Mouse (Mus musculus): ENCODE measurements around the gene Ccnf. TPM values are rescaled to one million over a fixed set of nuclear protein-coding genes. Genes with fewer than 3 reads are reported as not detected.

Gene Ccnf
- polyA plus RNA-seq, 1 experiment from 2014 or later, result 29.6 TPM

- Histone ChIP-seq H3K4me3 (ENCODE audit: low read depth, low read length) (peak overlapping the region; percentile 86; the same call in 1 of the 2 replicates), H3K9ac (replicated peaks) (peak overlapping the region; percentile 89), H3K36me3 (replicated peaks; ENCODE audit: insufficient read depth, low read length) (peaks cover 10% of the 10 kb centered on the region), H3K4me2 (ENCODE audit: low read depth, low read length) (peak overlapping the region; percentile 99), H3K4me1 (ENCODE audit: insufficient read depth) (peaks cover 93% of the 10 kb centered on the region), H3K27ac (ENCODE audit: low read depth) (peak overlapping the region; percentile 94), H3K27me3 (ENCODE audit: insufficient read depth, low read length) (peaks cover 15% of the 10 kb centered on the region), H3K9me3 (ENCODE audit: low read length) (no peaks in the 10 kb centered on the region)
- no peak for TF ChIP-seq CTCF (IDR thresholded peaks at IDR 0.05; ENCODE audit: low read depth)
- peak; percentile 60; the same call in 1 of the 2 replicates for TF ChIP-seq EP300 (IDR thresholded peaks at IDR 0.05; ENCODE audit: low read depth)
- WGBS (ENCODE audit: insufficient replicate concordance), result 43% methylated on average over 4 of the region's 4 CpGs
- DNase-seq (peak; percentile 76), ATAC-seq (peak; percentile 64)
These were observed 48.2 kb downstream of the Ccnf start for GRCm38 (mm10) chr17:24203068-24203467.

- ATAC-seq, result no peak
- Histone ChIP-seq H3K4me3 (ENCODE audit: low read depth, low read length) (no peak overlapping the region), H3K36me3 (replicated peaks; ENCODE audit: insufficient read depth, low read length) (peaks cover 17% of the 10 kb centered on the region), H3K9ac (replicated peaks) (no peak overlapping the region), H3K27ac (ENCODE audit: low read depth) (no peak overlapping the region), H3K4me1 (ENCODE audit: insufficient read depth) (peaks cover 90% of the 10 kb centered on the region), H3K4me2 (ENCODE audit: low read depth, low read length) (no peak overlapping the region), H3K9me3 (ENCODE audit: low read length) (no peaks in the 10 kb centered on the region), H3K27me3 (ENCODE audit: insufficient read depth, low read length) (no peaks in the 10 kb centered on the region)
- DNase-seq, result no peak
- WGBS (ENCODE audit: insufficient replicate concordance), result 76% methylated on average over 4 of the region's 4 CpGs
- TF ChIP-seq CTCF (IDR thresholded peaks at IDR 0.05; ENCODE audit: low read depth) (no peak), EP300 (IDR thresholded peaks at IDR 0.05; ENCODE audit: low read depth) (no peak)
These were observed 50.2 kb downstream of the Ccnf start for GRCm38 (mm10) chr17:24201092-24201491.

GRCm38 (mm10) chr17:24199741-24200140, 51.5 kb downstream of the Ccnf start:
- DNase-seq, result no peak
- no peak for ATAC-seq
- Histone ChIP-seq H3K27me3 (ENCODE audit: insufficient read depth, low read length) (no peaks in the 10 kb centered on the region), H3K27ac (ENCODE audit: low read depth) (peak overlapping the region; percentile 37), H3K4me3 (ENCODE audit: low read depth, low read length) (no peak overlapping the region), H3K4me1 (ENCODE audit: insufficient read depth) (peaks cover 85% of the 10 kb centered on the region), H3K4me2 (ENCODE audit: low read depth, low read length) (peak overlapping the region; percentile 57), H3K9me3 (ENCODE audit: low read length) (no peaks in the 10 kb centered on the region), H3K9ac (replicated peaks) (peak overlapping the region; percentile 9; the same call in 1 of the 2 replicates), H3K36me3 (replicated peaks; ENCODE audit: insufficient read depth, low read length) (peaks cover 17% of the 10 kb centered on the region)
- 56% methylated on average over 4 of the region's 4 CpGs for WGBS (ENCODE audit: insufficient replicate concordance)
- TF ChIP-seq CTCF (IDR thresholded peaks at IDR 0.05; ENCODE audit: low read depth) (no peak), EP300 (IDR thresholded peaks at IDR 0.05; ENCODE audit: low read depth) (no peak)

- TF ChIP-seq CTCF (IDR thresholded peaks at IDR 0.05; ENCODE audit: low read depth) (no peak), EP300 (IDR thresholded peaks at IDR 0.05; ENCODE audit: low read depth) (peak; percentile 55; the same call in 1 of the 2 replicates)
- H3K4me2 ChIP-seq (ENCODE audit: low read depth, low read length), result peak overlapping the region; percentile 57
- ATAC-seq (no peak; the same call in 1 of the 2 replicates), DNase-seq (no peak)
- H3K36me3 ChIP-seq (replicated peaks; ENCODE audit: insufficient read depth, low read length), result peaks cover 19% of the 10 kb centered on the region
- no peaks in the 10 kb centered on the region for H3K27me3 ChIP-seq (ENCODE audit: insufficient read depth, low read length)
- no peaks in the 10 kb centered on the region for H3K9me3 ChIP-seq (ENCODE audit: low read length)
- peak overlapping the region; percentile 34; the same call in 1 of the 2 replicates for H3K9ac ChIP-seq (replicated peaks)
- H3K4me1 ChIP-seq (ENCODE audit: insufficient read depth), result peaks cover 84% of the 10 kb centered on the region
- H3K4me3 ChIP-seq (ENCODE audit: low read depth, low read length), result no peak overlapping the region
- H3K27ac ChIP-seq (ENCODE audit: low read depth), result peak overlapping the region; percentile 37
- 57% methylated on average over 4 of the region's 4 CpGs for WGBS (ENCODE audit: insufficient replicate concordance)
These were observed 52.0 kb downstream of the Ccnf start for GRCm38 (mm10) chr17:24199252-24199651.

GRCm38 (mm10) chr17:24197032-24197824, 54.1 kb downstream of the Ccnf start:
- H3K36me3 ChIP-seq (replicated peaks; ENCODE audit: insufficient read depth, low read length), result peaks cover 25% of the 10 kb centered on the region
- ATAC-seq, result peak; percentile 47
- 60% methylated on average over 15 of the region's 15 CpGs for WGBS (ENCODE audit: insufficient replicate concordance)
- TF ChIP-seq EP300 (IDR thresholded peaks at IDR 0.05; ENCODE audit: low read depth) (no peak), CTCF (IDR thresholded peaks at IDR 0.05; ENCODE audit: low read depth) (no peak)
- no peak overlapping the region for H3K4me3 ChIP-seq (ENCODE audit: low read depth, low read length)
- DNase-seq, result no peak
- H3K9me3 ChIP-seq (ENCODE audit: low read length), result no peaks in the 10 kb centered on the region
- H3K27ac ChIP-seq (ENCODE audit: low read depth), result no peak overlapping the region
- H3K4me2 ChIP-seq (ENCODE audit: low read depth, low read length), result 0 out of 2 replicates have a peak overlapping the region, but pooled peaks have one; percentile 11
- H3K9ac ChIP-seq (replicated peaks), result no peak overlapping the region
- H3K27me3 ChIP-seq (ENCODE audit: insufficient read depth, low read length), result no peaks in the 10 kb centered on the region
- peaks cover 82% of the 10 kb centered on the region for H3K4me1 ChIP-seq (ENCODE audit: insufficient read depth)

GRCm38 (mm10) chr17:24195349-24195748, 55.9 kb downstream of the Ccnf start:
- no peaks in the 10 kb centered on the region for H3K27me3 ChIP-seq (ENCODE audit: insufficient read depth, low read length)
- WGBS (ENCODE audit: insufficient replicate concordance), result 59% methylated on average over 2 of the region's 2 CpGs
- no peaks in the 10 kb centered on the region for H3K9me3 ChIP-seq (ENCODE audit: low read length)
- H3K36me3 ChIP-seq (replicated peaks; ENCODE audit: insufficient read depth, low read length), result peaks cover 21% of the 10 kb centered on the region
- no peak for ATAC-seq
- no peak overlapping the region for H3K27ac ChIP-seq (ENCODE audit: low read depth)
- no peak overlapping the region for H3K4me2 ChIP-seq (ENCODE audit: low read depth, low read length)
- no peak overlapping the region for H3K4me3 ChIP-seq (ENCODE audit: low read depth, low read length)
- no peak for TF ChIP-seq EP300 (IDR thresholded peaks at IDR 0.05; ENCODE audit: low read depth)
- TF ChIP-seq CTCF (IDR thresholded peaks at IDR 0.05; ENCODE audit: low read depth), result peak; percentile 29
- H3K9ac ChIP-seq (replicated peaks), result no peak overlapping the region
- peaks cover 71% of the 10 kb centered on the region for H3K4me1 ChIP-seq (ENCODE audit: insufficient read depth)
- DNase-seq, result no peak
